Mouse (Mus musculus): ENCODE data around the gene Fsip1. TPM values are rescaled to one million over a fixed set of nuclear protein-coding genes. Genes with fewer than 3 reads are reported as not detected.

Fsip1 gene
- polyA plus RNA-seq, 1 experiment from 2014 or later: not detected

DNA sequence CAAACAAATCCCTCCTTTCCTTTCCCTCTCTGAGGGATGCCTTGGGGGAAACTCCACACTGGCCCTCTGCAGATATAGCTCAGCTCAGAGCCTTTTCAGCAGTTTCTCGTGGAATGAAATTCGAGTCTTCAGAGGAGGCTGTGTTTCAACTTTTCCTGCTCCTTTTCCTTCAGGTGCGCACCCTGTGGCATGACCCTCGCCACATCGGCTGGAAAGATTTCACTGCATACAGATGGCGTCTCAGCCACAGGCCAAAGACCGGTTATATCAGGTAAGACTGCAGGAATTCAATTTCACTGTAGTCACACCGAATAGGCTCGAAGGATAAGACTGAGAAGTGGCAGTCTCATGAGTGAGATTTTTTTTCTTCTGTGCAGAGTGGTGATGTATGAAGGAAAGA lies 133.0 kb downstream of the Fsip1 start:
- H3K4me2 ChIP-seq: no peak overlapping the region
- peaks cover 79% of the 10 kb centered on the region for H3K36me3 ChIP-seq
- H3K4me3 ChIP-seq: no peak overlapping the region
- H3K4me1 ChIP-seq: 0 out of 2 replicates have a peak, but pooled peaks cover 3% of the 10 kb centered on the region
- WGBS: 80% methylated on average over 9 of the region's 9 CpGs
- no peak for ATAC-seq (ENCODE audit: extremely low read depth, insufficient number of reproducible peaks, low FRiP score, low TSS enrichment)
- H3K27me3 ChIP-seq (replicated peaks): no peaks in the 10 kb centered on the region
- H3K9me3 ChIP-seq: no peaks in the 10 kb centered on the region
- H3K27ac ChIP-seq (replicated peaks): no peak overlapping the region
- H3K9ac ChIP-seq: no peak overlapping the region

- no peaks in the 10 kb centered on the region for H3K27me3 ChIP-seq (replicated peaks)
- H3K36me3 ChIP-seq: peaks cover 93% of the 10 kb centered on the region
- H3K4me3 ChIP-seq: no peak overlapping the region
- no peak for ATAC-seq (ENCODE audit: extremely low read depth, insufficient number of reproducible peaks, low FRiP score, low TSS enrichment)
- H3K9me3 ChIP-seq: no peaks in the 10 kb centered on the region
- H3K9ac ChIP-seq: no peak overlapping the region
- 0 out of 2 replicates have a peak, but pooled peaks cover 3% of the 10 kb centered on the region for H3K4me1 ChIP-seq
- H3K27ac ChIP-seq (replicated peaks): no peak overlapping the region
- WGBS: 89% methylated on average over 6 of the region's 6 CpGs
- no peak overlapping the region for H3K4me2 ChIP-seq
Observed at GRCm38 (mm10) chr2:118122291-118122690, 134.5 kb downstream of the Fsip1 start.

GRCm38 (mm10) chr2:118120751-118121150 lies 136.0 kb downstream of the Fsip1 start:
- H3K9ac ChIP-seq: no peak overlapping the region
- no peak overlapping the region for H3K27ac ChIP-seq (replicated peaks)
- H3K36me3 ChIP-seq: peaks cover 100% of the 10 kb centered on the region
- ATAC-seq (ENCODE audit: extremely low read depth, insufficient number of reproducible peaks, low FRiP score, low TSS enrichment): no peak
- H3K4me3 ChIP-seq: no peak overlapping the region
- no peaks in the 10 kb centered on the region for H3K27me3 ChIP-seq (replicated peaks)
- no peak overlapping the region for H3K4me2 ChIP-seq
- WGBS: 81% methylated on average over 7 of the region's 7 CpGs
- no peaks in the 10 kb centered on the region for H3K9me3 ChIP-seq
- 0 out of 2 replicates have a peak, but pooled peaks cover 6% of the 10 kb centered on the region for H3K4me1 ChIP-seq

DNA sequence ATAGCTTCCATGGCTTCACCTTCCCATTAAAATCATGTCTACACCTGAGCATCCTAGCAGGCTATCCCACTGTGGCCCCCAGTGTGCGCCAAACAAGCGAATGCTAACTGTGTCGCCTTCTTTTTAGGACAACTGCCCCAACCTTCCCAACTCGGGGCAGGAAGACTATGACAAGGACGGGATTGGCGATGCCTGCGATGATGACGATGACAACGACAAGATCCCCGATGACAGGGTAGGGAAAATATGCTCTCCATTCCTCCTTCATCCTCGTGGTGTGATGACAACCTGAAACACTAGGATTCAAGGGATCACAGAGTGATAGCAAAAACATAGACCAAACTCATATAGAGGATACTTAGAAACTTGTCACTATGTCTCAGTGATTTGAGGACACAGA lies 136.7 kb downstream of the Fsip1 start:
- Histone ChIP-seq H3K9me3 (no peaks in the 10 kb centered on the region), H3K36me3 (peaks cover 100% of the 10 kb centered on the region), H3K27ac (replicated peaks) (no peak overlapping the region), H3K9ac (no peak overlapping the region), H3K4me2 (no peak overlapping the region), H3K27me3 (replicated peaks) (no peaks in the 10 kb centered on the region), H3K4me1 (0 out of 2 replicates have a peak, but pooled peaks cover 11% of the 10 kb centered on the region), H3K4me3 (no peak overlapping the region)
- 86% methylated on average over 11 of the region's 11 CpGs for WGBS
- ATAC-seq (ENCODE audit: extremely low read depth, insufficient number of reproducible peaks, low FRiP score, low TSS enrichment): no peak

DNA sequence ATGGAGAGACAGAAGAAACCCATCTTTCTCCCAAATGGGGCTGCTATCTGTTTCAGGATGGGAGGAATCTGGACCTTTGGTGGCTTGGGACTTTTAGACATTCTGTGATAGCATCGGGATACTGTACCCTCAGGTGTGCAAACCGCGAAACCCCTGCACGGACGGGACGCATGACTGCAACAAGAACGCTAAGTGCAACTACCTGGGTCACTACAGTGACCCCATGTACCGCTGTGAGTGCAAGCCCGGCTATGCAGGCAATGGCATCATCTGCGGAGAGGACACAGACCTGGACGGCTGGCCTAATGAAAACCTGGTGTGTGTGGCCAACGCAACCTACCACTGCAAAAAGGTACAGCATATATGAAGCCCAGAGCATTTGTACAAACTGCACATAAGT lies 137.1 kb downstream of the Fsip1 start:
- H3K4me3 ChIP-seq: no peak overlapping the region
- 96% methylated on average over 12 of the region's 12 CpGs for WGBS
- H3K4me1 ChIP-seq: 0 out of 2 replicates have a peak, but pooled peaks cover 14% of the 10 kb centered on the region
- 0 out of 2 replicates have a peak, but pooled peaks cover 1% of the 10 kb centered on the region for H3K27me3 ChIP-seq (replicated peaks)
- H3K27ac ChIP-seq (replicated peaks): no peak overlapping the region
- peaks cover 99% of the 10 kb centered on the region for H3K36me3 ChIP-seq
- H3K4me2 ChIP-seq: no peak overlapping the region
- no peak overlapping the region for H3K9ac ChIP-seq
- H3K9me3 ChIP-seq: no peaks in the 10 kb centered on the region
- no peak for ATAC-seq (ENCODE audit: extremely low read depth, insufficient number of reproducible peaks, low FRiP score, low TSS enrichment)

DNA sequence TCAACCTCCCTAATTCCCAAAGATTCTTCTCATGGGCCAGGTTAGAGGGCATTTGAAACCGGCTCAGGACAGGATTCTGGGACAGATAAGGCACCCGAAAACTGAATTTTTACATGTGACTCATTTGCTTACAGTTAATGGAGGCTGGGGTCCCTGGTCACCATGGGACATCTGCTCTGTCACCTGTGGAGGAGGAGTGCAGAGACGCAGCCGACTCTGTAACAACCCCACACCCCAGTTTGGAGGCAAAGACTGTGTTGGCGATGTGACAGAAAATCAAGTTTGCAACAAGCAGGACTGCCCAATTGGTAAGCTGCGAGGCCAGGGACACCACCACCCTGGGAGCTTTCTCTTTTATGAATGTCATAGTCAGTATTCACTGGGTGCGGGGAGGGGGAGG lies 138.3 kb downstream of the Fsip1 start:
- peaks cover 93% of the 10 kb centered on the region for H3K36me3 ChIP-seq
- H3K4me3 ChIP-seq: no peak overlapping the region
- H3K4me1 ChIP-seq: peaks cover 23% of the 10 kb centered on the region
- H3K27me3 ChIP-seq (replicated peaks): 0 out of 2 replicates have a peak, but pooled peaks cover 4% of the 10 kb centered on the region
- H3K9me3 ChIP-seq: no peaks in the 10 kb centered on the region
- no peak overlapping the region for H3K27ac ChIP-seq (replicated peaks)
- WGBS: 77% methylated on average over 7 of the region's 7 CpGs
- no peak for ATAC-seq (ENCODE audit: extremely low read depth, insufficient number of reproducible peaks, low FRiP score, low TSS enrichment)
- H3K9ac ChIP-seq: no peak overlapping the region
- no peak overlapping the region for H3K4me2 ChIP-seq

DNA sequence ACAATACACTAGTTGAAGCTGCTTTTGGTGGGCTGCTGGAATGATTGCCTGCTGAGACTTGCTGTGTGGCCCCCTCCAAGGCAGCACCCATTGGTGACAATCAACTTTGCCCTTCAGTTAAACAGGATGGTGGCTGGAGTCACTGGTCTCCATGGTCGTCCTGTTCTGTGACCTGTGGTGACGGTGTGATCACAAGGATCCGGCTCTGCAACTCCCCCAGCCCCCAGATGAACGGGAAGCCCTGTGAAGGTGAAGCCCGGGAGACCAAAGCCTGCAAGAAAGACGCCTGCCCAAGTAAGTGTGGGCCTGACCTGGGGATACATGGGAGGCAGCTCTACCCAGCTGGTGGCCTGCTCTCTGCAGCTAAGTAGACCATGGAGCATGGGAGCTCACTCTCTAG lies 138.7 kb downstream of the Fsip1 start:
- H3K27me3 ChIP-seq (replicated peaks): peaks cover 8% of the 10 kb centered on the region; the same call in 1 of the 2 replicates
- H3K27ac ChIP-seq (replicated peaks): no peak overlapping the region
- no peak for ATAC-seq (ENCODE audit: extremely low read depth, insufficient number of reproducible peaks, low FRiP score, low TSS enrichment)
- no peak overlapping the region for H3K4me3 ChIP-seq
- no peak overlapping the region for H3K4me2 ChIP-seq
- peaks cover 88% of the 10 kb centered on the region for H3K36me3 ChIP-seq
- H3K9me3 ChIP-seq: no peaks in the 10 kb centered on the region
- no peak overlapping the region for H3K9ac ChIP-seq
- WGBS: 69% methylated on average over 6 of the region's 6 CpGs
- H3K4me1 ChIP-seq: peaks cover 28% of the 10 kb centered on the region

DNA sequence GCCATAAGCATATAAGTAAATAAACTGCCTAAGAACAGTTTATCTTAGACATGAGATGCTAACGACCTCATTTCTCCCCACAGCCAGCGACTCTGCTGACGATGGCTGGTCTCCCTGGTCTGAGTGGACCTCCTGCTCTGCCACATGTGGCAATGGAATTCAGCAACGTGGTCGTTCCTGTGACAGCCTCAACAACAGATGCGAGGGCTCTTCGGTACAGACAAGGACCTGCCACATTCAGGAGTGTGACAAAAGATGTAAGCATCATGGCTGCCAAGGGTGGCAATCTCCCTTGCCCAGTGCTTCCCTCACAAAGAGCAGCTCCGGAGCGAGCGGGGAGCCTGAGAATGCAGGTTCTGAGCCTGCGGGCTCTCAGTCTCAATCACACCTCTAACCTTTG lies 139.4 kb downstream of the Fsip1 start:
- peaks cover 34% of the 10 kb centered on the region for H3K4me1 ChIP-seq
- no peaks in the 10 kb centered on the region for H3K9me3 ChIP-seq
- no peak overlapping the region for H3K9ac ChIP-seq
- WGBS: 64% methylated on average over 11 of the region's 11 CpGs
- no peak overlapping the region for H3K4me2 ChIP-seq
- peaks cover 82% of the 10 kb centered on the region for H3K36me3 ChIP-seq
- ATAC-seq (ENCODE audit: extremely low read depth, insufficient number of reproducible peaks, low FRiP score, low TSS enrichment): no peak
- no peak overlapping the region for H3K27ac ChIP-seq (replicated peaks)
- H3K27me3 ChIP-seq (replicated peaks): peaks cover 10% of the 10 kb centered on the region; the same call in 1 of the 2 replicates
- H3K4me3 ChIP-seq: no peak overlapping the region

DNA sequence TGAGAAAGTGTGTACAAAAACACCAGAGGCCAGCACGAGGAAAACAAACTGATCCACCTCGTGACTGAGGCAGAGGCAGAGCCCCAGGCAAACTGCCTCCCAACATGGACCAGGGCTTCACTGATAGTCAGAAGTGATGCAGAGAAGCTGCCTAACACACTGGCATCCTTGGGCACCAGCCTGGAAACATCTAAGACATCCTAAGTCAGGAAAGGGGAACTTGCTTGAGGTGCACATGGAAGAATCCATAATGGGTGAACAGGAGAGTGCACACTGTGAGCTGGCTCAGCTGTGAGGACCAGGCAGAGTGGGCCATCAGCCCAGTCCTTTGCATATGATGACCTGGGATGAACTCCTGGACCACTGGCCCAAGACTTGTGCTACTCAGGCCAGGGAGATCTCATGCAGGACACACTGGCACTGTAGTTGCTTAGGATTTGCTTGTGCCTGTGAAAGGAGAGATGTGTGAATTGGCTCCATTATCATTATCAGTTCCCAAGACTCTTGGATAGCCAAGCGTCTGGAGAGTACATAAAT lies 139.9 kb downstream of the Fsip1 start:
- H3K9me3 ChIP-seq: no peaks in the 10 kb centered on the region
- H3K9ac ChIP-seq: no peak overlapping the region
- H3K4me3 ChIP-seq: no peak overlapping the region
- ATAC-seq (ENCODE audit: extremely low read depth, insufficient number of reproducible peaks, low FRiP score, low TSS enrichment): no peak
- no peak overlapping the region for H3K4me2 ChIP-seq
- H3K27me3 ChIP-seq (replicated peaks): peaks cover 10% of the 10 kb centered on the region; the same call in 1 of the 2 replicates
- H3K27ac ChIP-seq (replicated peaks): no peak overlapping the region
- peaks cover 39% of the 10 kb centered on the region for H3K4me1 ChIP-seq
- 68% methylated on average over 3 of the region's 3 CpGs for whole genome bisulfite sequencing
- H3K36me3 ChIP-seq: peaks cover 76% of the 10 kb centered on the region

DNA sequence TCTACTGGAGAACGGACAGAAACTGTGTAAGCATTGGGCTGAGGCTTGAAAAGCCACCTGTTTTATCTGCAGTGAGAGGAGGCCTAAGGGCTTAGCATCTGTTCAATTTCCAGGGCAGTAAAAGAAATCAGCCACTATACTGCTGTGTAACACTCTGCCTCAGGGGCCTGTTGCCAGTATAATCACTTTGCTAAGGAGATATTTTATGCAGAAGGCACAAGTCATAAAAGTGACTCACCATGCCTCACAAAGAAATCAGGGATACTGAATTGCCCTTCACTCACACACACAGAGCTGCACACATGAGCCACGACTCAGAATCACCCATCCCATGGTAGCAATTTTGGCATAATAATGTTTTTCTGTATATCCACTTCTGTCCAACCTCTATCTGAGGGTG lies 140.6 kb downstream of the Fsip1 start:
- WGBS: 74% methylated on average over 2 of the region's 2 CpGs

GRCm38 (mm10) chr2:118115647-118116046 lies 141.1 kb downstream of the Fsip1 start:
- peaks cover 39% of the 10 kb centered on the region for H3K4me1 ChIP-seq
- no peak overlapping the region for H3K9ac ChIP-seq
- WGBS: 69% methylated on average over 7 of the region's 7 CpGs
- peak overlapping the region; percentile 94 for H3K4me2 ChIP-seq
- H3K27ac ChIP-seq (replicated peaks): no peak overlapping the region
- ATAC-seq (ENCODE audit: extremely low read depth, insufficient number of reproducible peaks, low FRiP score, low TSS enrichment): no peak
- no peaks in the 10 kb centered on the region for H3K9me3 ChIP-seq
- peaks cover 10% of the 10 kb centered on the region; the same call in 1 of the 2 replicates for H3K27me3 ChIP-seq (replicated peaks)
- peak overlapping the region; percentile 68; the same call in 1 of the 2 replicates for H3K4me3 ChIP-seq
- peaks cover 64% of the 10 kb centered on the region for H3K36me3 ChIP-seq

More for the DNA sequence above, 140.6 kb downstream of the Fsip1 start:
- H3K9ac ChIP-seq: no peak overlapping the region
- no peak overlapping the region for H3K4me2 ChIP-seq
- H3K27ac ChIP-seq (replicated peaks): no peak overlapping the region
- H3K27me3 ChIP-seq (replicated peaks): peaks cover 10% of the 10 kb centered on the region; the same call in 1 of the 2 replicates
- H3K36me3 ChIP-seq: peaks cover 69% of the 10 kb centered on the region
- ATAC-seq (ENCODE audit: extremely low read depth, insufficient number of reproducible peaks, low FRiP score, low TSS enrichment): no peak
- peaks cover 36% of the 10 kb centered on the region for H3K4me1 ChIP-seq
- no peaks in the 10 kb centered on the region for H3K9me3 ChIP-seq
- no peak overlapping the region for H3K4me3 ChIP-seq

DNA sequence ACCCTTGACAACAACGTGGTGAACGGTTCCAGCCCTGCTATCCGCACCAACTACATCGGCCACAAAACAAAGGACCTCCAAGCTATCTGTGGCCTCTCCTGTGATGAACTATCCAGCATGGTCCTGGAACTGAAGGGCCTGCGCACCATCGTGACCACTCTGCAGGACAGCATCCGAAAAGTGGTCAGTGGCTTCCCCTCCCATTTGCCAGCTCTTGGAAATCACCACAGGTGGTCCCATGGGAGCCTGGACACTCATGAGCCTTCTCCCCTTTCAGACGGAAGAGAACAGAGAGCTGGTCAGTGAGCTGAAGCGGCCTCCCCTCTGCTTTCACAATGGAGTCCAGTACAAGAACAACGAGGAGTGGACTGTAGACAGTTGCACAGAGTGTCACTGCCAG lies 142.1 kb downstream of the Fsip1 start:
- 70% methylated on average over 10 of the region's 10 CpGs for WGBS
- ATAC-seq (ENCODE audit: extremely low read depth, insufficient number of reproducible peaks, low FRiP score, low TSS enrichment): no peak
- Histone ChIP-seq H3K9ac (peak overlapping the region; percentile 85), H3K27ac (replicated peaks) (no peak overlapping the region), H3K4me1 (peaks cover 48% of the 10 kb centered on the region), H3K36me3 (peaks cover 54% of the 10 kb centered on the region), H3K4me3 (peak overlapping the region; percentile 68), H3K9me3 (no peaks in the 10 kb centered on the region), H3K27me3 (replicated peaks) (peaks cover 10% of the 10 kb centered on the region; the same call in 1 of the 2 replicates), H3K4me2 (peak overlapping the region; percentile 94)

Data from heart, embryonic 13.5 days (tissue).